30 mouse cellular contexts compared by ENCODE assay signal in the genomic region with DNA sequence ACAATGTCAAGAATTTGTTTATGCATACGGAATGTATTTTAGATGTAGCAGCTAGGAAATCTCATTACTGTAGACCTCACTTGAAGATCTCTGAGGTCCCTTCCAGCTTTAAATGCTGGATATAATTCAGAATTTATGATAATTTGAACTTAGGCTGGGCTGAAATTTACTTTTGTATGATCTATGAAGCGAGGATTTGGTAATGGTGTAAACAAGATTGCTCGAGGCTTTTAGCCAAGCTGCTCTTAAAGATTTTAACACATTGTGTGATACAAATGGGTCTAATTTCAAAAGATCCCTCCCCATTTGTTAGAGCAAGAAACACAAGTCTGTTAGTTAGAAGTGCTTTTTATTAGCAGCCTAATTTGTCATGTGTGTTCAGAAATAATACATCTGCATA.
A peak's percentile ranks its signal among the peaks of the same experiment; 100 is the strongest.
DNase-seq lines count a peak whose midpoint lies in the region; ATAC-seq and TF ChIP-seq lines count a peak whose summit lies in the region.
"Had no signal": no experiment of that assay in that cellular context is flagged by ENCODE, and none has a peak within 500 bp of the region (broad histone marks: within the 10 kb centered on the region; RNA-seq: fewer than 3 reads in every experiment).

No protein-coding gene starts in this region.

- no peaks in the 10 kb centered on the region for H3K27me3 ChIP-seq in forebrain, embryonic 16.5 days (replicated peaks; ENCODE audit: control insufficient read depth, insufficient read depth, low read length)
- H3K27me3 ChIP-seq in forebrain, embryonic 11.5 days (ENCODE audit: control insufficient read depth, insufficient read depth, low read length), result no peaks in the 10 kb centered on the region
- no peaks in the 10 kb centered on the region for H3K27me3 ChIP-seq in lung, embryonic 15.5 days
- H3K27me3 ChIP-seq: CH12.LX; embryonic facial prominence, embryonic 13.5 days; forebrain, embryonic 15.5 days; heart, embryonic 13.5 days had no signal

- no peaks in the 10 kb centered on the region for H3K9me3 ChIP-seq in forebrain, embryonic 16.5 days (ENCODE audit: control insufficient read depth, low read length)
- H3K9me3 ChIP-seq in forebrain, embryonic 11.5 days (ENCODE audit: control insufficient read depth, low read length), result no peaks in the 10 kb centered on the region
- H3K9me3 ChIP-seq in lung, embryonic 15.5 days, result no peaks in the 10 kb centered on the region
- H3K9me3 ChIP-seq: embryonic facial prominence, embryonic 10.5 days; embryonic facial prominence, embryonic 13.5 days; forebrain, embryonic 15.5 days; heart, embryonic 10.5 days; heart, embryonic 13.5 days had no signal

- no peak overlapping the region for H3K27ac ChIP-seq in forebrain, embryonic 16.5 days (ENCODE audit: low read length)
- H3K27ac ChIP-seq in forebrain, embryonic 11.5 days (ENCODE audit: low read depth, low read length), result no peak overlapping the region
- no peak overlapping the region for H3K27ac ChIP-seq in lung, embryonic 15.5 days
- H3K27ac ChIP-seq: embryonic facial prominence, embryonic 10.5 days; embryonic facial prominence, embryonic 13.5 days; heart, adult 2 months; heart, embryonic 10.5 days; heart, embryonic 13.5 days; hindbrain, embryonic 14.5 days; hindbrain, postnatal 0 days had no signal

- no peak for TF ChIP-seq POLR2A in brain, embryonic 14.5 days (IDR thresholded peaks at IDR 0.05; ENCODE audit: borderline replicate concordance, extremely low read depth, insufficient read depth, insufficient read length, poor library complexity, severe bottlenecking)

- no peak overlapping the region for H3K4me2 ChIP-seq in forebrain, embryonic 16.5 days (ENCODE audit: low read length)
- H3K4me2 ChIP-seq in forebrain, embryonic 11.5 days (ENCODE audit: low read depth, low read length, severe bottlenecking), result no peak overlapping the region
- no peak overlapping the region for H3K4me2 ChIP-seq in lung, embryonic 15.5 days
- H3K4me2 ChIP-seq: embryonic facial prominence, embryonic 13.5 days; forebrain, embryonic 15.5 days; heart, embryonic 13.5 days; hindbrain, embryonic 14.5 days had no signal

- ATAC-seq in forebrain, embryonic 16.5 days, result 0 out of 2 replicates have a peak, but pooled peaks have one; percentile 15
- no peak for ATAC-seq in forebrain, embryonic 11.5 days (replicated peaks; ENCODE audit: low FRiP score)
- peak; percentile 39; the same call in 1 of the 2 replicates for ATAC-seq in lung, embryonic 15.5 days (ENCODE audit: borderline replicate concordance, extremely low read depth, low FRiP score, low TSS enrichment)
- ATAC-seq: hindbrain, postnatal 0 days; inflammation-experienced regulatory T-cells, adult 6 months; Patski had no signal

- no peak overlapping the region for H3K9ac ChIP-seq in forebrain, embryonic 16.5 days (replicated peaks; ENCODE audit: low read depth, low read length)
- H3K9ac ChIP-seq in forebrain, embryonic 11.5 days (ENCODE audit: low read length), result no peak overlapping the region
- no peak overlapping the region for H3K9ac ChIP-seq in lung, embryonic 15.5 days
- H3K9ac ChIP-seq: embryonic facial prominence, embryonic 13.5 days; forebrain, embryonic 15.5 days; heart, embryonic 13.5 days; hindbrain, embryonic 14.5 days had no signal

- H3K36me3 ChIP-seq in forebrain, embryonic 16.5 days (ENCODE audit: control insufficient read depth, insufficient read depth), result no peaks in the 10 kb centered on the region
- no peaks in the 10 kb centered on the region for H3K36me3 ChIP-seq in forebrain, embryonic 11.5 days (ENCODE audit: control insufficient read depth, insufficient read depth, low read length)
- no peaks in the 10 kb centered on the region for H3K36me3 ChIP-seq in lung, embryonic 15.5 days
- H3K36me3 ChIP-seq: embryonic facial prominence, embryonic 10.5 days; embryonic facial prominence, embryonic 13.5 days; forebrain, embryonic 15.5 days; G1E; heart, embryonic 10.5 days; heart, embryonic 13.5 days had no signal

- WGBS in forebrain, embryonic 16.5 days, result 42% methylated on average over 3 of the region's 3 CpGs
- 76% methylated on average over 3 of the region's 3 CpGs for WGBS in forebrain, embryonic 11.5 days
- WGBS in lung, embryonic 15.5 days, result 36% methylated on average over 3 of the region's 3 CpGs

- TF ChIP-seq CTCF in brain, embryonic 14.5 days (IDR thresholded peaks at IDR 0.05; ENCODE audit: borderline replicate concordance, extremely low read depth, insufficient read depth, insufficient read length), result no peak

- no peak overlapping the region for H3K4me3 ChIP-seq in forebrain, embryonic 16.5 days (replicated peaks; ENCODE audit: low read length)
- H3K4me3 ChIP-seq in forebrain, embryonic 11.5 days (ENCODE audit: low read depth, low read length), result no peak overlapping the region
- no peak overlapping the region for H3K4me3 ChIP-seq in lung, embryonic 15.5 days
- H3K4me3 ChIP-seq: embryonic facial prominence, embryonic 10.5 days; embryonic facial prominence, embryonic 13.5 days; erythroblast, embryonic 14.5 days; forebrain, embryonic 15.5 days; heart, adult 2 months; heart, embryonic 10.5 days; heart, embryonic 13.5 days had no signal

- no peak for DNase-seq in forebrain, embryonic 11.5 days (ENCODE audit: low spot score)
- no peak for DNase-seq in lung, postnatal 36 days
- DNase-seq in brain, embryonic 14.5 days (ENCODE audit: low read depth), result peak; percentile 57
- DNase-seq in right cerebral cortex, postnatal 36 days (ENCODE audit: low spot score in 2 of 2), result no peak
- DNase-seq: adrenal gland, postnatal 10 days; B cell, adult 2 months; cerebellum, adult 11-12 months; cerebellum, adult 8-10 months; cerebellum, postnatal 10 days; cerebellum, postnatal 36 days; embryo, embryonic 11 days; gastrocnemius, postnatal 10 days; gastrocnemius, postnatal 36 days; heart, adult 2 months; heart, postnatal 14 days; heart, postnatal 4 days had no signal

- H3K4me1 ChIP-seq in forebrain, embryonic 16.5 days (replicated peaks; ENCODE audit: control insufficient read depth, insufficient read depth, low read length), result no peaks in the 10 kb centered on the region; the same call in 1 of the 2 replicates
- H3K4me1 ChIP-seq in forebrain, embryonic 11.5 days (replicated peaks; ENCODE audit: control insufficient read depth, insufficient read depth, low read length), result no peaks in the 10 kb centered on the region
- H3K4me1 ChIP-seq in lung, embryonic 15.5 days, result no peaks in the 10 kb centered on the region
- H3K4me1 ChIP-seq: embryonic facial prominence, embryonic 10.5 days; embryonic facial prominence, embryonic 13.5 days; heart, embryonic 10.5 days; heart, embryonic 13.5 days had no signal
